ENCODE assay signal across 14 mouse cellular contexts in genomic region chr3:98036161-98036560, GRCm38 (mm10). TPM values are rescaled to one million over a fixed set of nuclear protein-coding genes. Genes with fewer than 3 reads are reported as not detected.
DNase-seq lines count a peak whose midpoint lies in the region; ATAC-seq and TF ChIP-seq lines count a peak whose summit lies in the region.
"Had no signal": no experiment of that assay in that cellular context is flagged by ENCODE, and none has a peak within 500 bp of the region (broad histone marks: within the 10 kb centered on the region; RNA-seq: fewer than 3 reads in every experiment).

No protein-coding gene starts in this region.

- H3K27me3 ChIP-seq in hindbrain, embryonic 12.5 days: no peaks in the 10 kb centered on the region
- H3K27me3 ChIP-seq in hindbrain, postnatal 0 days (ENCODE audit: insufficient read depth, low read length): no peaks in the 10 kb centered on the region
- no peaks in the 10 kb centered on the region for H3K27me3 ChIP-seq in lung, postnatal 0 days (replicated peaks; ENCODE audit: insufficient read depth, low read length)
- H3K27me3 ChIP-seq in embryonic facial prominence, embryonic 15.5 days: no peaks in the 10 kb centered on the region
- no peaks in the 10 kb centered on the region for H3K27me3 ChIP-seq in myocyte (ENCODE audit: control insufficient read depth, insufficient read depth, insufficient read length)
- H3K27me3 ChIP-seq: limb, embryonic 15.5 days; Patski had no signal

- 68% methylated on average over 6 of the region's 6 CpGs for WGBS in hindbrain, embryonic 12.5 days
- WGBS in hindbrain, postnatal 0 days: 63% methylated on average over 6 of the region's 6 CpGs
- 49% methylated on average over 6 of the region's 6 CpGs for WGBS in lung, postnatal 0 days
- 28% methylated on average over 6 of the region's 6 CpGs for WGBS in embryonic facial prominence, embryonic 15.5 days

- H3K27ac ChIP-seq in hindbrain, embryonic 12.5 days: peak overlapping the region; percentile 12
- no peak overlapping the region for H3K27ac ChIP-seq in hindbrain, postnatal 0 days
- H3K27ac ChIP-seq in lung, postnatal 0 days (ENCODE audit: low read length): no peak overlapping the region
- peak overlapping the region; percentile 44 for H3K27ac ChIP-seq in embryonic facial prominence, embryonic 15.5 days (replicated peaks)
- H3K27ac ChIP-seq: macrophage had no signal

- no peak overlapping the region for H3ac ChIP-seq in myocyte (ENCODE audit: control insufficient read depth, insufficient read length)

- H3K4me2 ChIP-seq in hindbrain, embryonic 12.5 days (replicated peaks): no peak overlapping the region
- H3K4me2 ChIP-seq in hindbrain, postnatal 0 days (ENCODE audit: low read depth, low read length): no peak overlapping the region
- H3K4me2 ChIP-seq in lung, postnatal 0 days (replicated peaks; ENCODE audit: low read depth, low read length): no peak overlapping the region
- H3K4me2 ChIP-seq in embryonic facial prominence, embryonic 15.5 days (replicated peaks): no peak overlapping the region
- H3K4me2 ChIP-seq in myocyte (ENCODE audit: low read depth): peak overlapping the region; percentile 71
- H3K4me2 ChIP-seq: limb, embryonic 15.5 days had no signal

- H3K9me3 ChIP-seq in hindbrain, embryonic 12.5 days (replicated peaks): no peaks in the 10 kb centered on the region
- no peaks in the 10 kb centered on the region for H3K9me3 ChIP-seq in hindbrain, postnatal 0 days (ENCODE audit: low read length)
- no peaks in the 10 kb centered on the region for H3K9me3 ChIP-seq in lung, postnatal 0 days (ENCODE audit: low read length)
- no peaks in the 10 kb centered on the region for H3K9me3 ChIP-seq in embryonic facial prominence, embryonic 15.5 days (replicated peaks)
- H3K9me3 ChIP-seq: limb, embryonic 15.5 days had no signal

- H3K79me2 ChIP-seq in myocyte (ENCODE audit: control insufficient read depth, insufficient read depth): peaks cover 100% of the 10 kb centered on the region

- H3K36me3 ChIP-seq in hindbrain, embryonic 12.5 days: no peaks in the 10 kb centered on the region
- H3K36me3 ChIP-seq in hindbrain, postnatal 0 days (ENCODE audit: insufficient read depth, low read length): no peaks in the 10 kb centered on the region
- no peaks in the 10 kb centered on the region for H3K36me3 ChIP-seq in lung, postnatal 0 days (ENCODE audit: insufficient read depth, low read length)
- H3K36me3 ChIP-seq in embryonic facial prominence, embryonic 15.5 days: no peaks in the 10 kb centered on the region
- no peaks in the 10 kb centered on the region for H3K36me3 ChIP-seq in myocyte (ENCODE audit: control insufficient read depth, insufficient read depth)
- H3K36me3 ChIP-seq: limb, embryonic 15.5 days had no signal

- no peak for TF ChIP-seq CTCF in hindbrain, postnatal 0 days (IDR thresholded peaks at IDR 0.05; ENCODE audit: low read depth)
- no peak for TF ChIP-seq CTCF in lung, postnatal 0 days (IDR thresholded peaks at IDR 0.05)

- no peak overlapping the region for H3K9ac ChIP-seq in hindbrain, embryonic 12.5 days
- H3K9ac ChIP-seq in hindbrain, postnatal 0 days (replicated peaks; ENCODE audit: low read length): no peak overlapping the region
- no peak overlapping the region for H3K9ac ChIP-seq in lung, postnatal 0 days (replicated peaks; ENCODE audit: low read depth)
- no peak overlapping the region for H3K9ac ChIP-seq in embryonic facial prominence, embryonic 15.5 days
- H3K9ac ChIP-seq: limb, embryonic 15.5 days had no signal

- H3K4me1 ChIP-seq in hindbrain, embryonic 12.5 days: peaks cover 56% of the 10 kb centered on the region
- H3K4me1 ChIP-seq in hindbrain, postnatal 0 days (ENCODE audit: insufficient read depth, low read length): peaks cover 21% of the 10 kb centered on the region; the same call in 1 of the 2 replicates
- peaks cover 4% of the 10 kb centered on the region for H3K4me1 ChIP-seq in lung, postnatal 0 days (ENCODE audit: insufficient read depth, low read depth, low read length)
- H3K4me1 ChIP-seq in embryonic facial prominence, embryonic 15.5 days: peaks cover 80% of the 10 kb centered on the region

- no peak overlapping the region for H3K4me3 ChIP-seq in hindbrain, embryonic 12.5 days
- no peak overlapping the region for H3K4me3 ChIP-seq in hindbrain, postnatal 0 days (ENCODE audit: low read length)
- H3K4me3 ChIP-seq in lung, postnatal 0 days (ENCODE audit: low read depth, low read length): no peak overlapping the region
- H3K4me3 ChIP-seq in embryonic facial prominence, embryonic 15.5 days (replicated peaks): no peak overlapping the region
- H3K4me3 ChIP-seq in myocyte: no peak overlapping the region
- H3K4me3 ChIP-seq: limb, embryonic 15.5 days had no signal

- no peak for TF ChIP-seq POLR2A in myocyte (IDR thresholded peaks at IDR 0.05; ENCODE audit: insufficient read length, low read depth)

- TF ChIP-seq EP300 in lung, postnatal 0 days (IDR thresholded peaks at IDR 0.05): no peak

- ATAC-seq in hindbrain, embryonic 12.5 days (ENCODE audit: low FRiP score): no peak
- ATAC-seq in hindbrain, postnatal 0 days: no peak
- ATAC-seq in lung, postnatal 0 days: peak; percentile 50
- ATAC-seq in embryonic facial prominence, embryonic 15.5 days (ENCODE audit: insufficient number of reproducible peaks, low FRiP score, low TSS enrichment, low read depth): peak; percentile 43; the same call in 1 of the 2 replicates
- ATAC-seq: Patski had no signal

- DNase-seq in hindbrain, postnatal 0 days (ENCODE audit: low spot score): no peak
- peak; percentile 46 for DNase-seq in lung, postnatal 0 days (ENCODE audit: low spot score)
- no peak for DNase-seq in lung, postnatal 10 days
- DNase-seq in adrenal gland, adult (ENCODE audit: inconsistent age in 2 of 2, low spot score in 1 of 2): no peak
- DNase-seq in layer of hippocampus, adult 9-11 months: no peak
- DNase-seq: adrenal gland, adult 8-10 months; heart, postnatal 10 days; right cerebral cortex, postnatal 4 days had no signal

TF ChIP-seq in myocyte, 11 proteins besides CTCF, POLR2A, EP300 and RAD21:
- TF ChIP-seq SRF (IDR thresholded peaks at IDR 0.05; ENCODE audit: control insufficient read depth, insufficient read length, low read depth) (no peak), E2F4 (IDR thresholded peaks at IDR 0.05; ENCODE audit: insufficient read depth) (no peak), TCF12 (IDR thresholded peaks at IDR 0.05; ENCODE audit: insufficient read depth, poor library complexity, severe bottlenecking) (peak; percentile 71), REST (IDR thresholded peaks at IDR 0.05; ENCODE audit: insufficient read depth, insufficient read length) (no peak), MYOG (IDR thresholded peaks at IDR 0.05; ENCODE audit: control insufficient read depth in 1 of 3, insufficient read depth in 1 of 3, insufficient read length in 2 of 3, low read depth in 2 of 3) (peak; percentile 51 to 91 (median 59)), TCF3 (IDR thresholded peaks at IDR 0.05; ENCODE audit: insufficient read length, low read depth) (no peak), MYOD1 (IDR thresholded peaks at IDR 0.05; ENCODE audit: control insufficient read depth in 1 of 3, insufficient read length in 2 of 3, low read depth in 2 of 3) (peak; percentile 51 to 90 (median 83))

RNA-seq across cellular contexts. Expression of gene Notch2, which starts 22.8 kb away (rescaled TPM):
- 26.5 and 30.1 TPM in 2 replicates for polyA plus RNA-seq in hindbrain, embryonic 12.5 days (2016; fragmentation: Nextera tagmentation; extraction: Ambion mirVana)
- 37.7 and 44.9 TPM in 2 replicates for total RNA-seq in hindbrain, postnatal 0 days (2014; rRNA removed)
- 9.5 and 9.9 TPM in 2 replicates for polyA plus RNA-seq in hindbrain, postnatal 0 days (2015; fragmentation: Nextera tagmentation; extraction: Ambion mirVana)
- polyA plus RNA-seq in lung, postnatal 0 days (2015; fragmentation: Nextera tagmentation; extraction: Ambion mirVana): 18.3 and 20.1 TPM in 2 replicates
- 30.6 and 31.8 TPM in 2 replicates for polyA plus RNA-seq in embryonic facial prominence, embryonic 15.5 days (2015; fragmentation: Nextera tagmentation; extraction: Ambion mirVana)
- 15.1 TPM for polyA plus RNA-seq in myocyte (2012; fragmentation: generic; extraction: Trizol)

Comparison
In these comparisons a context has a peak if more than half of its experiments do, and no peak if none do; other contexts are left out.
1. H3K27ac ChIP-seq: peak in hindbrain, embryonic 12.5 days (single experiment) and embryonic facial prominence, embryonic 15.5 days (single experiment); none in hindbrain, postnatal 0 days (single experiment) and lung, postnatal 0 days (single experiment).
2. ATAC-seq: peak in lung, postnatal 0 days (single experiment) and embryonic facial prominence, embryonic 15.5 days (single experiment); none in hindbrain, embryonic 12.5 days (single experiment) and hindbrain, postnatal 0 days (single experiment).